Mouse (Mus musculus): ENCODE data around the gene Pdik1l. TPM values are rescaled to one million over a fixed set of nuclear protein-coding genes. Genes with fewer than 3 reads are reported as not detected.

Pdik1l gene
- polyA plus RNA-seq (2012; ENCODE audit: low replicate concordance), result 2.9 and 4.8 TPM in 2 replicates

DNA sequence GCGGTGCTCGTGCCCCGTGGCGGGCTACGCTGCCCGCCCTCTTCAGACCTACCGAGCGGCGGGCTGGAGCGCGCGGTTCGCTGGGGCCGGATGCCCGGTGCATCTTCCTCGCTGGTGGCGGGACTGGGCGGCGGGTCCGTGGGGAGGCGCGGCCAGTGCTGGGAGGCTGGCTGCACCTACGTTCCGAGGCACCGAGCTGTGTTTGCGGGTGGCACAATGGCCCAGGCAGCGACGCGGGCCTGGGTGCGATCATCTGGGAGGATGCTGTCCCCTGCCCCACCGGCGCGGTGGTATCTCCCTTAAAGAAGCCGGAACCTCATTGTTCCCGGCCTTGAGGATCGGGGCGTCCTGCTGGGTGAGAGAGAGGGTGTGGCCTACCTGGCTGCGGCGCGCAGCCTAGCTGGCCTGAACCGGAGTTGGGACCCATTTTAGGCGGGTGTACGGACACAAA, at the start of gene Pdik1l:
Gene Pdik1l (minus strand): TSS at position 321 of the 451 bp plus-strand sequence.

GRCm38 (mm10) chr4:134314876-134315275, 27.2 kb upstream of the Pdik1l start, which contains the start of gene Trim63:
Gene Trim63, plus strand, starts transcription at chr4:134315120.

DNA sequence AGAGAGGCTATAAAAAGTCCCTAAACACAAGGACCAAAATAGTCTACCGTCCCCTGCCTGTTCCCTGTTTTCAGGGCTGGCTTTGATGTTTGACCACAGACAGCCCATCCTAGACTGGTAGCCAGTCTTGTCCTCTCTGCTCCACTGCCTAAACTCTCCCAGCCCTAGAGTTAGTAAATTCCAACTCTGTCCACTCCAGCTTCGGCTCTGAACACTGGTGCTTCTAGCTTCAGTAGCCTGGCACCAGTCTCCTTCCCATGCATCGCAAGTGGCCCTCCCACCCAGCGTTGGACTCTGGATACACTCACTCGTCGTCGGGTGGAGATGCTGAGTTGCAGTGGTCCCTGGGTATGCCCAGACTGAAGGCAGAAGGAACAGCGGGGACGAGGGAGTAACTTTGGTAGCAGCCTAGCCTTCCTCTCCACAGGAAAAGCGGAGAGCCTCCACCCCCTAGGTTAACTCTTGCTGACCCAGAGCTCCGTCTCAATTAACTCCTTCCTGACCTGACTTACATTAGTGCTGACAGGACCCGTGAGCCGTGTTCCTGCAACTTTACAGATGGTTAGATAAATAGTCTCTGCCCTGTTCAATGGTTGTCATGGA, 33.9 kb downstream of the Pdik1l start, which contains the start of gene Grrp1:
Gene Grrp1 (minus strand): TSS at position 385 of the 603 bp plus-strand sequence.

GRCm38 (mm10) chr4:134246719-134247258, 40.9 kb downstream of the Pdik1l start, which contains the start of gene Gm30191:
Gene Gm30191, plus strand, starts transcription at chr4:134246935.

DNA sequence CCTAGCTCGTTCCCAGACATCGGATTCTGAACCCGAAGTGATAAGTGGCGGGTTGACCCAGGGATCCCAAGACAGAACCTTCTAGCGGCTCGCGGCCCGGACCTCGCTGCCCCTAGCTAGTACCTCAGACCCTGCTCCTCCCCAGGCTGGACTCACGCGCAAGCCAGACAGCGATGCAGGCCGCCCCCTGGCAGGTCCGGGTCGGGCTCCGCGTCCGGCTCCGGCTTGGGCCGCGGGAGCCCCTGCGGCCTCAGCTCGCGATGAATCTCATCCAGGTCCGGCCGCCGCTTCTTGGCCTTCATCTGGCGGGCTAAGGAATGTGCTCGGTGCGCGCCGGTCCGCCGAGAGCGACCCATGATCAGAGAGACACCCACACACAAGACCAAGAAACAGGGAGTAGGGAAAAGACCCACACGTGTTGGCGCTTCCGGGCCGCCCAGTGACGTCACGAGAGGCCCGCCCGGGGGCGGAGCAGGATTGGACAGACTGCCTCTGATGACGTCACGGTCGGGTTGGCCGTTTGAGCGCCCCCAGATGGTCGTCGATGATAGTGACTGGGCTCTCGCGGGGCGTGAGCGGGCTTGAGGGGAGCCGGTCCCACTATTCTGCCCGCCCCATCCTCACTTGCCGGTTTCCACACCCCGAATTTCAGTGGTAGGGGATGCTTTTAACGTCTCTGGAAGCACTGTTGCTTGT, 42.4 kb downstream of the Pdik1l start, which contains the start of gene Zfp593:
Gene Zfp593 (minus strand): TSS at position 445 of the 696 bp plus-strand sequence.

DNA sequence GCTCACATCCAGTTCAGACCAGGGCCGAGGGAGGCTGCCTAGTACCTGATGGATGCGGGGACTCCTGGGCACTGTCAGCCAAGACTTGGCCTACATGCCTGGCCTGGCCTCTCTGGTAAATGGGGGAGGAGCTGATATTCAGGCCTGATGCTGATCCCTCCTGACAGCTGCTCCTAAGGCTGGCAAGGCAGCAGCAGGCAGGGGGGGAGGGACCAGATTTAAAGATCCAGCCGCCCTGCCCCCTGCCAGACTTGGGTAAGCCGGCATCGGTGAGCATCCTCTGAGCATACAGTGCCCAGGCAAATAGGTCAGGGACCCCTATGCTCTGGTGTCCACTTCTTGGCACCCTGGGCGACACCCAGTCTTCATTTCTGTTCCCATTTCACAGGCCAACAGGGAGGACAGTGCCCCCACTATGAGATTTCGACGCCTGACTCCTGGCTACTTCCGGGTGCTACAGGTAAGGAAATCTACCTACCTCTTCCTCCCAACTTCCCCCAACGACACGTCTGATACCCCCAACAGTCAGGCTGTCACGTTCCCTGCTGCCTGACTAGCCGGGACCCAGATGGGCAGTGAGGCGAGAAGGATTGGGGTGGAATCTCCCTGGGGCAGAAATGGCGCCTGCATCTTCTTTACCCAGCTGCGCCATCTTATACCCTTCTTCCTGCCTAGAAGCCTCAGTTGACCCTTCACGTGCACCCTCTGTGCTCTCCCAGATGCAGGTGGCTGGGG, 44.0 kb downstream of the Pdik1l start, which contains the start of gene E130218I03Rik:
Gene E130218I03Rik (plus strand): TSS at position 147 of the 735 bp plus-strand sequence.

DNA sequence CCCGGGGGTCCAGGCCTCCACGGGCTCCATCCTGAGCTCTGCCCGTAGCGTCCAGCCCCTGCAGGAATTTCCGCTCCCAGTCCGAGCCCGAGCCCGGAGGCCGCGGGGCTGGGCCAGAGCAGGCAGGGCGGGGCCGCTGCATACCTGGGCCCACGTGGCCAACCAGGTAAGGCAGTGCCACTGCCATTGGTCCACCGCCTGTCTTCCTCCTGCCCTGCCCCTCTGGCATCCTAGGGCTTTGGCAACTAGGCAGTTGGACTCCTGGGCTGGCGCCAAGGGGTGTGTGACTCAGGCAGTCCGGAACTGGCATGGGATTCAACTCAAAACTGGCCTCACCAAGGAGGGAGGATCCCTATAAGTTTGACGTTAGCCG, 49.4 kb downstream of the Pdik1l start, which contains the start of gene Cnksr1:
Gene Cnksr1 (minus strand): TSS at position 121 of the 373 bp plus-strand sequence.

DNA sequence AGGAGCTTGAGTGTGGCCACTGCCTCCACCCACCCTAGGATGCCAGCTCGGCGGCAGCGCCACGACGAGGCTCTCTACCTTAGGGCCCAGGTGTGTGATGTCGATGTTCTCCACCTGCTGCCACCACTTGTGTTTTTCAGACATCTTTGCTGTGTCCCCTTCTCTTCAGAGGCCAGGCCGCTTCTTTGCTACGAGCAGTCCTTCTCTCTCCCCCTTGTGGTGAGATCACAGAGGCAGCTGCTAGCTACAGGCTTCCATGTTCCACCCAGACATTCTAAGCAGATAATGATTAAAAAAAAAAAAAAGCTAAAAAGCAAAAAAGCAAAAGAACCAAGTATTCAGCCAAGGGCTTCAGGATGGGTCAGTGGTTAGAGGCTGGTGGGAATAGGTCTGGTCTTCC, 60.5 kb downstream of the Pdik1l start, which contains the start of gene Catsper4:
Gene Catsper4 (minus strand): TSS at position 190 of the 400 bp plus-strand sequence.

Other genes with a start within 250 kb of the Pdik1l start
- gene Zfp683, start 234.1 kb downstream of the Pdik1l start, polyA plus RNA-seq (2012; ENCODE audit: low replicate concordance), result 0.19 and 0.39 TPM in 2 replicates
- gene Crybg2, start 227.1 kb downstream of the Pdik1l start, polyA plus RNA-seq (2012; ENCODE audit: low replicate concordance), result 0.10 TPM in 1 of 2 replicates, not detected in the other
- gene Cd52, start 192.8 kb downstream of the Pdik1l start, polyA plus RNA-seq (2012; ENCODE audit: low replicate concordance), result 37.5 and 134 TPM in 2 replicates
- 5.3 and 17.0 TPM in 2 replicates for gene Ubxn11, start 185.3 kb downstream of the Pdik1l start, polyA plus RNA-seq (2012; ENCODE audit: low replicate concordance)
- 32.8 and 98.2 TPM in 2 replicates for gene Sh3bgrl3, start 159.1 kb downstream of the Pdik1l start, polyA plus RNA-seq (2012; ENCODE audit: low replicate concordance)
- 12.9 and 72.9 TPM in 2 replicates for gene Cep85, start 100.8 kb downstream of the Pdik1l start, polyA plus RNA-seq (2012; ENCODE audit: low replicate concordance)
- not detected in 2 replicates for gene Gm7534, start 84.9 kb downstream of the Pdik1l start, polyA plus RNA-seq (2012; ENCODE audit: low replicate concordance)
- gene Catsper4, start 60.5 kb downstream of the Pdik1l start, polyA plus RNA-seq (2012; ENCODE audit: low replicate concordance), result not detected in 2 replicates
- 0.11 and 0.14 TPM in 2 replicates for gene Cnksr1, start 49.5 kb downstream of the Pdik1l start, polyA plus RNA-seq (2012; ENCODE audit: low replicate concordance)
- gene E130218I03Rik, start 44.2 kb downstream of the Pdik1l start, polyA plus RNA-seq (2012; ENCODE audit: low replicate concordance), result not detected in 2 replicates
- gene Zfp593, start 42.3 kb downstream of the Pdik1l start, polyA plus RNA-seq (2012; ENCODE audit: low replicate concordance), result 34.9 and 47.9 TPM in 2 replicates
- not detected in 2 replicates for gene Gm30191, start 41.0 kb downstream of the Pdik1l start, polyA plus RNA-seq (2012; ENCODE audit: low replicate concordance)
- 4.2 and 4.6 TPM in 2 replicates for gene Grrp1, start 33.8 kb downstream of the Pdik1l start, polyA plus RNA-seq (2012; ENCODE audit: low replicate concordance)
- 0.09 TPM in 1 of 2 replicates, not detected in the other for gene Trim63, start 27.2 kb upstream of the Pdik1l start, polyA plus RNA-seq (2012; ENCODE audit: low replicate concordance)
- 0.28 TPM in 1 of 2 replicates, not detected in the other for gene Slc30a2, start 55.3 kb upstream of the Pdik1l start, polyA plus RNA-seq (2012; ENCODE audit: low replicate concordance)
- gene Extl1, start 96.0 kb upstream of the Pdik1l start, polyA plus RNA-seq (2012; ENCODE audit: low replicate concordance), result 0.19 and 0.41 TPM in 2 replicates
- 1.8 and 17.5 TPM in 2 replicates for gene Pafah2, start 108.4 kb upstream of the Pdik1l start, polyA plus RNA-seq (2012; ENCODE audit: low replicate concordance)
- gene Stmn1, start 180.4 kb upstream of the Pdik1l start, polyA plus RNA-seq (2012; ENCODE audit: low replicate concordance), result 42.8 and 82.8 TPM in 2 replicates
- 1.8 and 4.0 TPM in 2 replicates for gene Paqr7, start 208.8 kb upstream of the Pdik1l start, polyA plus RNA-seq (2012; ENCODE audit: low replicate concordance)
- gene Aunip, start 223.1 kb upstream of the Pdik1l start, polyA plus RNA-seq (2012; ENCODE audit: low replicate concordance), result 1.5 and 2.5 TPM in 2 replicates
- 33.0 and 75.0 TPM in 2 replicates for gene Mtfr1l, start 247.5 kb upstream of the Pdik1l start, polyA plus RNA-seq (2012; ENCODE audit: low replicate concordance)